Mouse (Mus musculus) heart, adult 2 months (tissue): ENCODE data around the gene Polrmt. TPM values are rescaled to one million over a fixed set of nuclear protein-coding genes. Genes with fewer than 3 reads are reported as not detected.

Experiments used
- DNase-seq, 2 experiments: peaks; one replicate each; pipeline ENCODE4 v3.0.0; 2021
- H3K27ac ChIP-seq: fragments of 200-600 bp; 2 replicates; pipeline ENCODE4 v1.8.1; 2022
- H3K27me3 ChIP-seq: fragments of 200-500 bp; 2 replicates; pipeline ENCODE4 v1.6.1; 2012; ENCODE audit warnings: mild to moderate bottlenecking, low read length, inconsistent platforms, mixed read lengths; ENCODE audit not compliant: control insufficient read depth, insufficient read depth
- H3K36me3 ChIP-seq: fragments of 200-500 bp; 2 replicates; pipeline ENCODE4 v1.6.1; 2012; ENCODE audit warnings: low read length, inconsistent platforms; ENCODE audit not compliant: control insufficient read depth, insufficient read depth
- H3K4me1 ChIP-seq: fragments of 200-500 bp; 2 replicates; pipeline ENCODE4 v1.6.1; 2011; ENCODE audit warnings: low read length; ENCODE audit not compliant: control insufficient read depth, insufficient read depth
- H3K4me3 ChIP-seq: fragments of 200-600 bp; 2 replicates; pipeline ENCODE4 v1.8.1; 2022
- H3K79me2 ChIP-seq: fragments of 200-500 bp; replicated peaks from 2 replicates; pipeline ENCODE4 v1.6.1; 2012; ENCODE audit warnings: mild to moderate bottlenecking, inconsistent platforms, low read length, moderate library complexity, mixed read lengths; ENCODE audit not compliant: control insufficient read depth, insufficient read depth
- H3K9ac ChIP-seq: fragments of 200-500 bp; 2 replicates; pipeline ENCODE4 v1.6.1; 2012; ENCODE audit warnings: low read depth, mild to moderate bottlenecking, control low read depth, inconsistent platforms, low read length, mixed read lengths
- CTCF ChIP-seq: fragments of 200-600 bp; IDR thresholded peaks from 2 replicates; pipeline ENCODE4 v1.8.1; 2022; ENCODE audit warnings: antibody characterized with exemption, mild to moderate bottlenecking, moderate library complexity
- EP300 ChIP-seq: fragments of 200-500 bp; IDR thresholded peaks from 2 replicates; pipeline ENCODE4 v1.6.1; 2011; ENCODE audit warnings: low read depth, low read length, control low read depth; ENCODE audit not compliant: insufficient read depth
- POLR2A ChIP-seq: fragments of 200-500 bp; IDR thresholded peaks from 2 replicates; pipeline ENCODE4 v1.6.1; 2011; ENCODE audit warnings: mild to moderate bottlenecking, low read depth, low read length, control low read depth; ENCODE audit not compliant: insufficient read depth
- WGBS: fragments of 180-500 bp; shearing (Covaris S2); methylation state at CpG from one replicate; pipeline ENCODE4 v1.1.7; 2018; 5-methylcytosine and 5-hydroxymethylcytosine counted together
- intact Hi-C: fragments of 180-260 bp; cut with DNase I; formaldehyde crosslinking; loops from one replicate; pipeline ENCODE4 v1.15.1; 2025
- polyA plus RNA-seq: library from polyadenylated mRNA; depleted of rRNA; stranded (reverse); fragments of >200 nt; gene quantifications from 2 replicates; pipeline ENCODE4 v1.2.3, GENCODE M21; 2012
- total RNA-seq, 2 experiments: library from RNA; stranded (reverse); gene quantifications; 2 replicates each; pipeline ENCODE4 v1.2.3; 2021

The Polrmt gene
- total and polyA plus RNA-seq, 3 experiments = 42.2 to 52.3 (median 44.7) TPM

DNA sequence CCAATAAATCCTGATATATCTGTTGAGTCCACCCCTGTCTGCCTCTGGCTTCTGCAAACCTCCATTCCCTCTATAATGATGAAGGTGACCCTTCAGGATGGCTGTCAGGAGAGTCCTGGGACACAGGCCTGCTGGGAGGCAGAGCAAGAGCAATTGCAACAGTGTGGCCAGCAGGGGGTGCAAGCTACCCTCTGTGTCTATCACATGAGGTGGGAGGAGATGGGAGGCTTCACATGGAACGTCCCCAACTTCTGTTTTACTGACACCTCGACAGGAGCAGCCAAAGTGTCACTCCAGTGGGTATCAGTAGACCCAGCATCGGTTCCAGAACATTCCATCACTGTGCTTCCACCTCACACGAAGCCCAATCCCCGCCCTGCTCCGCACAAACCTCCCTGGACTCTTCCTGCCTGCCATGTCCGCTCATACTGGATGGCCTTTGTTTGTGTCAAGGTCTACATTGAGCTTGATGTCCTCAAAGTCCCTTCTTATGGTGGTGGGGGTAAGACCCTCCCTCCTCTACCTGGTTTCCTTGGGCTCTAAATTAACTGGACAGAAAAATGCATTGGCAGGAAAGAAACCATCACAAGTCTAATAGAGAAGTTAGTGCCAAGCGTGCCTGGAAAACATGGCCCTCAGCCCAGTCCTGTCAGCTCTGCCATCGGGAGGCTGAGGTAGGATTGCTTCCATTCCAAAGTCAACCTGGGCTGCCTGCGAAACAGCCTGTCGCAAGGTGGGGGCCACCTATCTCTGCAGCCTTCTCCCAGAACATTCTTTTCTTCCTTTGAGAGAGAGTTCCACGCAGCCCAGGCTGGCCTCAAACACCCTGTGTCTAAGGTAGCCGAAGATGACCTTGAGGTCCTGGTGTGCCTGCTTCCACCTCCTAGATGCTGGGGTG, 50.9 kb downstream of the Polrmt start:
- DNase-seq = peak; percentile 85 to 86
- Histone ChIP-seq H3K27me3 (no peaks in the 10 kb centered on the region), H3K4me3 (no peak overlapping the region), H3K4me1 (peaks cover 13% of the 10 kb centered on the region), H3K27ac (peak overlapping the region; percentile 85), H3K36me3 (no peaks in the 10 kb centered on the region), H3K79me2 (no peaks in the 10 kb centered on the region), H3K9ac (no peak overlapping the region)
- intact Hi-C loops = loop anchor here (2.0 kb wide), 1 partner anchor 93 kb away; no protein-coding TSS in a partner anchor
- WGBS = 26% methylated on average over 13 of the region's 13 CpGs
- peak; percentile 93 for TF ChIP-seq CTCF
- peak; percentile 95 for TF ChIP-seq EP300
- peak; percentile 43; the same call in 1 of the 2 replicates for TF ChIP-seq POLR2A

DNA sequence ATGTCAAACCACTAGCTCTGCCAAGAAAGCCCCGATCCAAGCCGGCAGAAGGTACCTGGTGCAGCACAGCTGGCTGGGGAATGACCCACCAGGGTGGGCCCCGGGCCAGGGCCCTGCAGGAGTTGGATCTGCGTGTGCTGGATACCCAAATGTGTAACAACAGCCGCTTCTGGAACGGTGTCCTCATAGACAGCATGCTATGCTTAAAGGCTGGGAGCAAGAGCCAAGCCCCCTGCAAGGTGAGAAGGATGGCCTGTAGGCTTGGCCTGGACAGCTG, 52.1 kb downstream of the Polrmt start:
- WGBS = 56% methylated on average over 6 of the region's 6 CpGs
- TF ChIP-seq POLR2A = no peak
- no peak for TF ChIP-seq CTCF
- no peak for TF ChIP-seq EP300
- H3K79me2 ChIP-seq = no peaks in the 10 kb centered on the region
- peak overlapping the region; percentile 85 for H3K27ac ChIP-seq
- no peak for DNase-seq
- no peaks in the 10 kb centered on the region for H3K27me3 ChIP-seq
- no peaks in the 10 kb centered on the region for H3K36me3 ChIP-seq
- no peak overlapping the region for H3K4me3 ChIP-seq
- intact Hi-C loops = loop anchor here (2.0 kb wide), 1 partner anchor 94 kb away; no protein-coding TSS in a partner anchor
- H3K4me1 ChIP-seq = peaks cover 13% of the 10 kb centered on the region
- H3K9ac ChIP-seq = peak overlapping the region; percentile 27

DNA sequence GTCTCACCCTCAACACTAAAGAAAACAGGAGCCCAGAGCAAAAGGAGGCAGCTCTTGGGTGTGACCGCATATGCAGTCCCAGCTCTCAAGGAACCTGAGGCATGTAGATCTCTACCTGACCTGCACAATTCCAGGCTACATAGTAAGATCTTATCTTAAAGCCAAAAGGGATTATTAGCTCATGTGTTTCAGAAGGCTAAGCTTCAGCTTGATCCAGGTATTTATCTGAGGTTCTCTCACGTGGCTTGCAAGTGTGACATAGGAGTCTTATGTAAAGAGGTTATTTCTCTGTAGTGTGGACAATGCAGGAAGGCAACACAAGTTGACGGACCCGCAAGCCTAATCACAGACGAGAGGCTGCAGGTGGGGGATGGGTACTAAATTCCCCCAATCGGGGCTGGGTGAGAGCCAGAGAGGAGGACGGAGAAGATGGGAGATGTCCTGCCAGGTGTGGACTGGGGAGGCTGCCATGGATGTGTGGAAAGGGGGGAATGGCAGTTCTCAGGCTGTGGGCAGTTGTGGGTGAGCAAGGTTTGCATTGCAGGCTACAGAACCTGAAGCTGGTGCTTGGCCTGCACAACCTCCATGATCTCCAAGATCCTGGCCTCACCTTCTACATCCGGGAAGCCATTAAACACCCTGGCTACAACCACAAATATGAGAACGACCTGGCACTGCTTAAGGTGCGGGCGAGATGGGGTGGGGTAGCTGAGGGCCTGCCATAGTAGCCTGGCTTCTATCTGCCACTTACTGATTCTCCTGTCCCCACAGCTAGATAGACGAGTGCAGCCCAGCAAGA, 52.6 kb downstream of the Polrmt start:
- 55% methylated on average over 12 of the region's 12 CpGs for WGBS
- H3K4me1 ChIP-seq = peaks cover 13% of the 10 kb centered on the region
- peak overlapping the region; percentile 85 for H3K27ac ChIP-seq
- H3K36me3 ChIP-seq = no peaks in the 10 kb centered on the region
- peak overlapping the region; percentile 24; the same call in 1 of the 2 replicates for H3K9ac ChIP-seq
- no peaks in the 10 kb centered on the region for H3K27me3 ChIP-seq
- TF ChIP-seq POLR2A (no peak), CTCF (no peak), EP300 (no peak)
- H3K4me3 ChIP-seq = no peak overlapping the region
- intact Hi-C loops = loop anchor here (2.0 kb wide), 1 partner anchor 95 kb away; no protein-coding TSS in a partner anchor
- no peak for DNase-seq
- H3K79me2 ChIP-seq = no peaks in the 10 kb centered on the region

DNA sequence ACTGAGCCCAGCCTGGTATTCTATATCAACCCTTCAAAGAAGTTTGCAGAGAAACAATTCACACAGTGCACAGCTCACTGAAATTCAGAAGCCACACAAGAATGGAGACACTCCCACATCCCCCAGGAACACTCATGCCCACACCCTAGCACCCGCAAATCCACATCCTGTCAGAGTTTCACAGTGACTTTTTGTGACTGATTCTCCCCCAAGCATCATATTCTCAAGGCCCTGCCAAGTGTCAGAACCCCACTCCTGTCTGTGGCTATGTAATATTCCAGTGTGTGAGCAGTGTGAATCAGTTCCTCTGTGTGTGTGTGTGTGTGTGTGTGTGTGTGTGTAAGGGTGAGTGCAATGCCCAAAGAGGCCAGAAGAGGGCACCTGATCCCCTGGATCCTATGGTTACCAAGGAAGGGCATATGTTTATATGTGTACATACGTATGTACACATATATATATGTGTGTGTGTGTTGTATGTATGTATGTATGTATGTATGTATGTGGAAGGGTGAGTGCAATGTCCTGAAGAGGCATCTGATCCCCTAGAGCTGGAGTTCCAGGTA, 54.3 kb downstream of the Polrmt start:
- Histone ChIP-seq H3K9ac (no peak overlapping the region), H3K27ac (no peak overlapping the region), H3K4me3 (no peak overlapping the region), H3K4me1 (peaks cover 14% of the 10 kb centered on the region), H3K36me3 (peaks cover 5% of the 10 kb centered on the region), H3K79me2 (no peaks in the 10 kb centered on the region), H3K27me3 (no peaks in the 10 kb centered on the region)
- TF ChIP-seq EP300 (no peak), CTCF (no peak), POLR2A (no peak)
- intact Hi-C loops = no loop called here
- DNase-seq = no peak
- 92% methylated on average over 2 of the region's 2 CpGs for WGBS

DNA sequence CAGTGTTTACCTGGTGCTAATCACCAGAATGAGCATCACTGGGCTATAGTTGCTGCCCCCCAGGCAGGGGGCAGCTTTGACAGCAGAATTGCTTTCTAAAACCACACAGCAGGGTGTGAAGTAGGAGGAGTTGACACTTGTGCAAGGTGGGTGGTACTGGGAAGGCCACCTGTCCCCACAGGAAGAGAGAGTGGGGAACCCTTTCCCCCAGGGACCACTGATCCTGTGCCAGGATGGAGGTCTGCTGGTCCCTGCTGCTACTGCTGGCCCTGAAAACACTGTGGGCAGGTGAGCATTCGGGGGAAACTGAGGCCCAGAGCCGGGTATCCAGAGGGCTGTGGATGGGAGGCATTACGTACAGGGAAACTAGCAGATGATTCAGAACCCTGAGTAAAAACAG, 57.2 kb downstream of the Polrmt start:
- 86% methylated on average over 3 of the region's 3 CpGs for WGBS
- Histone ChIP-seq H3K4me3 (no peak overlapping the region), H3K4me1 (peaks cover 13% of the 10 kb centered on the region), H3K27me3 (no peaks in the 10 kb centered on the region), H3K36me3 (peaks cover 11% of the 10 kb centered on the region), H3K9ac (no peak overlapping the region), H3K27ac (no peak overlapping the region), H3K79me2 (no peaks in the 10 kb centered on the region; the same call in 1 of the 2 replicates)
- TF ChIP-seq EP300 (no peak), POLR2A (no peak), CTCF (no peak)
- DNase-seq = no peak
- intact Hi-C loops = no loop called here
